Mouse (Mus musculus) adrenal gland (tissue): ENCODE results near the gene Hpcal4.

Source experiments
- intact Hi-C: fragments of 180-260 bp; cut with DNase I; formaldehyde crosslinking; loops from one replicate; pipeline ENCODE4 v1.15.1; 2025

Gene Hpcal4

GRCm38 (mm10) chr4:123201186-123202093 is 18.4 kb downstream of the Hpcal4 start, which contains the start of gene Nt5c1a:
Gene Nt5c1a (plus strand): TSS chr4:123201504.
- intact Hi-C loops = loop anchor here (5.0 kb wide), 1 partner anchor 44 kb away; no protein-coding TSS in a partner anchor

DNA sequence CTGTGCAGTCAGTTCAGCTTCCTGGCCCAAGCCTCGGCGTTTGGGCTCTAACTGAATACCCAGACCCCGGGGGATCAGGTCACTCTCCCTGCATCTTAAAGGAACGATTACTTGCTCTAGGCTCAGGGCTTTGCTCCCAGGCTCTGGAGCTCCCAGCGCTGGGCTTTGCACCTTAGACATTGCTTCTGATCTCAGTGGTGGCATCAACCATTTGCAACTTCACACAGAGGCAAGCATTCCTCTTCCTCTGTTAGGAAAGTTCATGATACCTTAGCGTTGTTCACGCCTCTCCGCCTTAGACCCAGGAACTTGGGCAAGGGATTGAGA is 19.0 kb downstream of the Hpcal4 start:
- intact Hi-C loops = loop anchor here (5.0 kb wide), 1 partner anchor 45 kb away; no protein-coding TSS in a partner anchor

- intact Hi-C loops = no loop called here
These were observed 24.3 kb downstream of the Hpcal4 start for GRCm38 (mm10) chr4:123207337-123207736.

- intact Hi-C loops = no loop called here
These were observed 28.0 kb downstream of the Hpcal4 start for GRCm38 (mm10) chr4:123210996-123211395.

GRCm38 (mm10) chr4:123211453-123211852 is 28.4 kb downstream of the Hpcal4 start:
- intact Hi-C loops = no loop called here

- intact Hi-C loops = no loop called here
These were observed 29.3 kb downstream of the Hpcal4 start for GRCm38 (mm10) chr4:123212330-123212729.

GRCm38 (mm10) chr4:123213975-123214374 is 30.9 kb downstream of the Hpcal4 start:
- intact Hi-C loops = no loop called here

DNA sequence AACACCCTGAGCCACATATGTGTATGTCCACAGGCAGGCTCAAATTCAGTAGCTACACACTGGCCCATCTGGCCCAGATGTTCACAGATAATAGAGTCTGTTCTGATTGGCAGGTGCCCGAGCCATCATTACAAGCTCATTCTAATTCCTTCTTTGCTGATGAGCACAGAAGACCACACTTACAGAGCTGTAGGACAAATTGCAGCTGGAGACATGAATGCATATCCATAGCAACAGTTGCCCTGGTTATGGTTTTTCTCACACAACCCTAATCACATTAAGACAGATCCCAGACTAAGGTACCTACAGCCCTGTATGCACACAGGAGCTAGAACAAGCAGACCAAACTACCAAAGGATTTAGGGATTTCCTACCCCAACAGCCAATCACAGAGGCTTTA is 32.3 kb downstream of the Hpcal4 start:
- intact Hi-C loops = no loop called here

DNA sequence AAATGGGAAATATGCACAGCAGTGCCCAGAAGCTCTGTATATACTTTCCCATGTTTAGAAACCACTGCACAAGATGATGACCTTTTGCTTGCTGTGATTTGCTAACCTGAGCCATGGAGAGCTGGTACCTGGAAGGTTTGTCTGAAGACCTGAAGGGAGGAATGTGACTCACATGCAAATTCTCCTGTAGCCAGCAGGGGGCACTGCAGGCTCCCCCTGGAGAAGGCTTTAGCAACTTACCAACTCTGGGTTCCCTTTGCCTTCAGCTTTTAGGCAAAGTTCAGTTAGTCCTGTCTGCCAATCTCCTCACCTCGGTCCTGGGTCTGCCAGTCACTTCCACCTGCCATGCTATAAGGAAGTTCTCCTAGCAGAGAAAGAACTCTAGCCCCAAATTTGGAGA is 33.8 kb downstream of the Hpcal4 start:
- intact Hi-C loops = no loop called here

GRCm38 (mm10) chr4:123219720-123220357 is 36.8 kb downstream of the Hpcal4 start:
- intact Hi-C loops = loop anchor here (2.0 kb wide), 2 partner anchors 29 to 35 kb away; no protein-coding TSS in a partner anchor

GRCm38 (mm10) chr4:123220637-123221036 is 37.6 kb downstream of the Hpcal4 start:
- intact Hi-C loops = loop anchor here (2.0 kb wide), 1 partner anchor 28 kb away; no protein-coding TSS in a partner anchor

DNA sequence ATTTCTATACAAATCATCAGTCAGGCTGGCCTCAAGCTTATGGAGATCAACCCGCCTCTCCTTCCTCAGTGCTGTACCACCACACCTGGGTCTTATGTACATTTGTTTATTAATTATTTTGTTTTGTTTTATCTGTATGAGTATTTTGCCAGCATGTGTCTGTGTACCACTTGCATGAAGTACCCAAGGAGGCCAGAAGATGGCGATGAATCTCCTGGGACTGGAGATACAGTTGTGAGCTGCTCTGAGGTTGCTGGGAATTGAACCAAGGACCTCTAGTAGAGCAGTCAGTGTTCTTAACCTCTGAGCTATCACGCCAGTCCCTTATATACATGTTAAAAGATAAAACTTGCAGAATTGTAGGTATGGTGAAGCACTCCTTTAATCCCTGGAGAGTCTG is 40.3 kb downstream of the Hpcal4 start:
- intact Hi-C loops = no loop called here

- intact Hi-C loops = no loop called here
These were observed 42.8 kb downstream of the Hpcal4 start for GRCm38 (mm10) chr4:123225718-123226403.

DNA sequence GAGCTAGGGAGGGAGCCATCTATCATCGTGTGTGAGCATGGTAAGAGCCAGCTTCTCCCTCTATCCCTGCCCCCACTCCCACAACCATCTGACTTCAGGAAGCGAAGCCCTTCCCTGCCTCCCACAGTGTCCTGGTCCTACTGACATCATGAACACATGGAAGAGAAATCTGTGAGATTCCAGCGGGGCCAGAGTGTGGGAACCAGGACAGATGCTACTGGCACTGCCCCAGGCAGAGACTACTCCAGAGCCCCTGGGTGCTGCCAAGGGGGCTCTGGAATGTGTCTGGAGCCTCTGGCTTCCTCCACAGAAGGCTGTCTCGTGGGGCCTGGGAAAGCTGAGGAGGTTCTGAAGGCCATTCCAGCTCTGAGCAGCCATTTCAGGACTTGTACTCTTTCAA is 44.7 kb downstream of the Hpcal4 start:
- intact Hi-C loops = no loop called here

DNA sequence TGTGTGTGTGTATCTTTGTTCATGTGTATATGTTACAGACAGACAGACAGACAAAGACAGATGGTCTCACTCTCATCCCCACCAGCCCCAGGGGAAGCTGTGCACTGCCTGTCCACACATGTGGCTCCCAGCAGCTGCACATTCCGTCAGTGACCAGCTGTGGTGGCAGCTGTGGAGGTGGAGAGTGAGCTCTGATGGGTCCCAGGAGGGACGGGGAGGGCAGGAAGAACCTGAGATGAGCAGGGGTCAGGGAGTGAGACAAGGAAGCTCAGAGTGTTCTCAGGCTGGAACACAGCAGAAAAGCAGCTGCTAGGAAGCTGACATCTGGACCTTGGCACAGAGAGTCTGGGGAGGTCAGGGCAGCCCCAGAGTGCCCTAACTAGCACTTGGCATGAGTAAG is 45.2 kb downstream of the Hpcal4 start:
- intact Hi-C loops = no loop called here

GRCm38 (mm10) chr4:123229166-123229565 is 46.1 kb downstream of the Hpcal4 start:
- intact Hi-C loops = no loop called here

- intact Hi-C loops = no loop called here
These were observed 49.8 kb downstream of the Hpcal4 start for GRCm38 (mm10) chr4:123232841-123233240.

- intact Hi-C loops = no loop called here
These were observed 50.6 kb downstream of the Hpcal4 start, which contains the start of gene Heyl for GRCm38 (mm10) chr4:123233492-123234084. Gene Heyl (plus strand): TSS chr4:123233556.

- intact Hi-C loops = no loop called here
These were observed 52.9 kb downstream of the Hpcal4 start for GRCm38 (mm10) chr4:123235835-123236430.

GRCm38 (mm10) chr4:123236431-123237031 is 53.5 kb downstream of the Hpcal4 start:
- intact Hi-C loops = no loop called here
